Mouse (Mus musculus) duodenum, adult 2 months (tissue): Measurements from ENCODE around the gene Foxn2. TPM values are rescaled to one million over a fixed set of nuclear protein-coding genes. Genes with fewer than 3 reads are reported as not detected.

Experiments used
- polyA plus RNA-seq: library from polyadenylated mRNA; depleted of rRNA; stranded (reverse); fragments of >200 nt; gene quantifications from 2 replicates; pipeline ENCODE4 v1.2.3, GENCODE M21; 2012; ENCODE audit warnings: low replicate concordance; rRNA removed

Foxn2 gene
- polyA plus RNA-seq, result 1.3 and 1.6 TPM in 2 replicates

DNA sequence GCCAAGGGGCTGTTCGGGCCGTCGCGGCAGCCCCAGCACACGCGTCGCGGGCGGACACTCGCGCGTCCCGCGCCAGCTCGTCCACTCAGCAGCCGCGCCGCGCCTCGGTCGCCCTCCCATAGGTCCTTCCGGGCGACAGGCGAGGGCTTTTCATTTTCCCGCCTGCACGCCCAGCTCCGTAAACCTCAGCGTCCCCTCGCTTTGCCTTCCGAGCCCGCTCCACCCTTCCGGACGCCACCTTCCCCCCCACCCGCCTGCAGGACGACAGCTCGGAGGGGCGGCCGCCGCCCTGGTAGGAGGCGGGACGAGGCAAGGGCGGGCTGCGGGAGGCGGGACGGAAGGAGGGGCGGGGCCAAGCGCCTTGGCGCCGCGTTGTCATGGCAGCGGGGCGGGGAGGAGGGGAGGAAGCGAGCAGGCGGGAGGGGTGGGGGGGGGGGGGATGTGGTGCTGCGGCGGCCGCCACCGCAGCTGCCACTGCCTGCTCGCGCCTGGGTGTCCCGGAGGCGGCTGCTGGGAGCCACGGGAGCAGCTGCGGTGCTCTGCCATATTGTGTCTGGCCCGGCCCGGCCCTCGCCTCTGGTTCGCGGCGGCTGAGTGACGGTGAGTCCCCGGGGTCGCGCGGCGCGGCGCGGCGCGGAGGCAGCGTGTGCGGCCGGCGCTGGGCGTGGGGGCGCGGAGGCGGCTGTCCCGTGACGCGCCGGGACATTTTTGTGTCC is at the start of gene Foxn2:
Gene Foxn2 (plus strand): TSS at position 427 of the 716 bp plus-strand sequence.

GRCm38 (mm10) chr17:88529519-88530235 is 89.2 kb downstream of the Foxn2 start, which contains the start of gene Ppp1r21:
Ppp1r21 (plus strand) TSS chr17:88530118.

Other genes starting within 250 kb of the Foxn2 start
- 4.7 and 10.5 TPM in 2 replicates for gene Ppp1r21, start 89.4 kb downstream of the Foxn2 start, polyA plus RNA-seq
- gene Ston1, start 157.0 kb downstream of the Foxn2 start, polyA plus RNA-seq, result 1.8 and 3.2 TPM in 2 replicates
- 0.09 TPM in 1 of 2 replicates, not detected in the other for gene Gtf2a1l, start 227.9 kb downstream of the Foxn2 start, polyA plus RNA-seq